Mouse (Mus musculus) embryonic fibroblast, embryonic 13.5 days (primary cell): ENCODE data around the gene Tnnc1. TPM values are rescaled to one million over a fixed set of nuclear protein-coding genes. Genes with fewer than 3 reads are reported as not detected.

ENCODE experiments used
- H3K27ac ChIP-seq: 2 replicates; pipeline ENCODE4 v1.5.1; 2012; ENCODE audit warnings: low read length, control low read depth, inconsistent platforms; ENCODE audit not compliant: insufficient read depth
- H3K4me1 ChIP-seq: 2 replicates; pipeline ENCODE4 v1.6.1; 2011; ENCODE audit warnings: low read length; ENCODE audit not compliant: control insufficient read depth, insufficient read depth
- H3K4me3 ChIP-seq: 2 replicates; pipeline ENCODE4 v1.5.1; 2011; ENCODE audit warnings: mild to moderate bottlenecking, control low read depth, low read length; ENCODE audit not compliant: insufficient read depth
- CTCF ChIP-seq: IDR thresholded peaks from 2 replicates; pipeline ENCODE4 v1.5.1; 2011; ENCODE audit warnings: mild to moderate bottlenecking, control low read depth, low read length, moderate library complexity, borderline replicate concordance; ENCODE audit not compliant: insufficient read depth
- POLR2A ChIP-seq: IDR thresholded peaks from 2 replicates; pipeline ENCODE4 v1.6.1; 2011; ENCODE audit warnings: low read depth, mild to moderate bottlenecking, control low read depth, low read length, moderate library complexity
- polyA plus RNA-seq: library from polyadenylated mRNA; stranded (reverse); fragments of >200 nt; gene quantifications from 2 replicates; pipeline ENCODE4 v1.2.4, GENCODE M21; 2011; ENCODE audit warnings: low read depth; ENCODE audit not compliant: missing spikeins, insufficient read length

Gene Tnnc1
- polyA plus RNA-seq, result 2.4 and 3.0 TPM in 2 replicates

- Histone ChIP-seq H3K27ac (no peak within 1 kb of the TSS), H3K4me3 (0 out of 2 replicates have a peak within 1 kb of the TSS, but pooled peaks have one; percentile 60), H3K4me1 (0 out of 2 replicates have a peak, but pooled peaks cover 2% of the 10 kb centered on the region)
- TF ChIP-seq POLR2A (no peak), CTCF (no peak)
Measured at GRCm38 (mm10) chr14:31208084-31208483, at the start of gene Tnnc1. Tnnc1 (plus strand) TSS chr14:31208312.

- TF ChIP-seq POLR2A, result no peak
- TF ChIP-seq CTCF, result no peak
- H3K27ac ChIP-seq, result no peak overlapping the region
- no peaks in the 10 kb centered on the region for H3K4me1 ChIP-seq
- no peak overlapping the region for H3K4me3 ChIP-seq
Measured at GRCm38 (mm10) chr14:31160196-31161150, 47.6 kb upstream of the Tnnc1 start.

GRCm38 (mm10) chr14:31161191-31161590, 46.9 kb upstream of the Tnnc1 start:
- Histone ChIP-seq H3K4me1 (no peaks in the 10 kb centered on the region), H3K27ac (no peak overlapping the region), H3K4me3 (no peak overlapping the region)
- TF ChIP-seq POLR2A (no peak), CTCF (no peak)

- Histone ChIP-seq H3K4me1 (no peaks in the 10 kb centered on the region), H3K4me3 (no peak overlapping the region), H3K27ac (no peak overlapping the region)
- TF ChIP-seq POLR2A (no peak), CTCF (no peak)
Measured at GRCm38 (mm10) chr14:31161638-31162037, 46.5 kb upstream of the Tnnc1 start.

GRCm38 (mm10) chr14:31164067-31164466, 44.0 kb upstream of the Tnnc1 start:
- H3K27ac ChIP-seq, result no peak overlapping the region
- H3K4me3 ChIP-seq, result no peak overlapping the region
- H3K4me1 ChIP-seq, result no peaks in the 10 kb centered on the region
- TF ChIP-seq CTCF (no peak), POLR2A (no peak)

- H3K27ac ChIP-seq, result no peak overlapping the region
- TF ChIP-seq POLR2A (no peak), CTCF (no peak)
- H3K4me1 ChIP-seq, result no peaks in the 10 kb centered on the region
- H3K4me3 ChIP-seq, result no peak overlapping the region
Measured at GRCm38 (mm10) chr14:31165010-31165409, 43.1 kb upstream of the Tnnc1 start.

GRCm38 (mm10) chr14:31165458-31165857, 42.7 kb upstream of the Tnnc1 start:
- Histone ChIP-seq H3K4me1 (no peaks in the 10 kb centered on the region), H3K4me3 (no peak overlapping the region), H3K27ac (no peak overlapping the region)
- TF ChIP-seq CTCF (no peak), POLR2A (no peak)

GRCm38 (mm10) chr14:31165991-31166630, 42.0 kb upstream of the Tnnc1 start:
- Histone ChIP-seq H3K4me3 (no peak overlapping the region), H3K4me1 (no peaks in the 10 kb centered on the region), H3K27ac (no peak overlapping the region)
- no peak for TF ChIP-seq POLR2A
- no peak for TF ChIP-seq CTCF

- no peak overlapping the region for H3K4me3 ChIP-seq
- H3K4me1 ChIP-seq, result no peaks in the 10 kb centered on the region
- H3K27ac ChIP-seq, result no peak overlapping the region
Measured at GRCm38 (mm10) chr14:31166827-31167226, 41.3 kb upstream of the Tnnc1 start.

GRCm38 (mm10) chr14:31168425-31168824, 39.7 kb upstream of the Tnnc1 start, which contains the start of gene Stab1:
Stab1 (minus strand) TSS chr14:31168641.
- no peak for TF ChIP-seq POLR2A
- no peak for TF ChIP-seq CTCF
- no peak within 1 kb of the TSS for H3K4me3 ChIP-seq
- no peaks in the 10 kb centered on the region for H3K4me1 ChIP-seq
- H3K27ac ChIP-seq, result no peak within 1 kb of the TSS

More at GRCm38 (mm10) chr14:31166827-31167226, 41.3 kb upstream of the Tnnc1 start:
- TF ChIP-seq CTCF (no peak), POLR2A (no peak)

GRCm38 (mm10) chr14:31169508-31169907, 38.6 kb upstream of the Tnnc1 start:
- H3K4me1 ChIP-seq, result no peaks in the 10 kb centered on the region
- no peak for TF ChIP-seq CTCF
- no peak for TF ChIP-seq POLR2A
- no peak overlapping the region for H3K4me3 ChIP-seq
- H3K27ac ChIP-seq, result no peak overlapping the region
